Mouse (Mus musculus): ENCODE data around the gene Arg1.

DNA sequence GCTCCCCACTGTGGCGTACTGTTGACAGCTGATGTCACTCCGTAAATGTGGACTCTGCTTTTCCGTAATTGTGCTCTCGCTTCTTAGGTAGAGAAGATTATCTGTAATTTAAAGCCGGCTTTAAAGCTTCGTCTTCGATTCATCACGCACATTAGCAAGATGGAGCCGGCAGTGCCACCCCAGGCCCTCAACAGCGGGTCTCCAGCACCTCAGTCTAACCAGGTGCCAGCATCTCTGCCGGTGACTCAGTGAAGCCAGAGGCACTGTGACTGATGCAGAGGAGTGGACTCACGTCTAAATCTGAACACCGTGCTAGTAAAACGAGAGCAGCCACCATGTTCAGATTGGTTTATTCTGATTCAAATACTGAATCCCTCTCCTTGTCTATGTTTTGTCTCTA lies 14.7 kb downstream of the Arg1 start:
- TF ChIP-seq EP300 (IDR thresholded peaks at IDR 0.05; ENCODE audit: insufficient read depth, low read depth, low read length) (no peak), CTCF (IDR thresholded peaks at IDR 0.05) (no peak)
